Mouse (Mus musculus) thymus, adult 2 months (tissue): ENCODE results near the gene Fkbp5.

ENCODE experiments used
- CTCF ChIP-seq: fragments of 200-500 bp; IDR thresholded peaks from 2 replicates; pipeline ENCODE4 v1.5.1; 2012; ENCODE audit warnings: mild to moderate bottlenecking, control low read depth, low read length, moderate library complexity, borderline replicate concordance; ENCODE audit not compliant: control insufficient read depth, poor library complexity, insufficient read depth; ENCODE audit errors: extremely low read depth
- POLR2A ChIP-seq: fragments of 200-500 bp; IDR thresholded peaks from 2 replicates; pipeline ENCODE4 v1.6.1; 2012; ENCODE audit warnings: mild to moderate bottlenecking, low read length, control low read depth, moderate library complexity; ENCODE audit not compliant: control insufficient read depth, poor library complexity, insufficient read depth; ENCODE audit errors: extremely low read depth

DNA sequence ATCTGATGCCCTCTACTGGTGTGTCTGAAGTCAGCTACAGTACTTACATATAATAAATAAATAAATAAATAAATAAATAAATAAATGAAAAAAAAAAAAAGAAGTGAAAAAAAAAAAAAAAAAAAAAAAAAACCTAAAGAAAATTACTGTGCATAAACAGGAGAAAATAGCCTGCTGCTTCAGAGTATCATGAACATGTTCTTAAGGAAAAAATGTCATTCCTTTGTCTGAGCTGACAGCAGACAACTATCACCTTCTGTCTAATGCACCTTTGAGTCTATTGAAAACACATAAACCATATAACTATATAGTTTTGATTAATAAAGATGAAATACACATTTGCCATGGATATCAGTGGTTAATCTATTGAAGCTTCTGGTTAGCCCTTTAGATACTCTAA is 40.9 kb downstream of the Fkbp5 start:
- no peak for TF ChIP-seq CTCF
- TF ChIP-seq POLR2A = no peak
